Mouse (Mus musculus) megakaryocyte-erythroid progenitor cell, adult 5-6 weeks (primary cell): ENCODE measurements around the gene Plin2. TPM values are rescaled to one million over a fixed set of nuclear protein-coding genes. Genes with fewer than 3 reads are reported as not detected.
A peak's percentile ranks its signal among the peaks of the same experiment; 100 is the strongest.

Source experiments
- ATAC-seq: replicated peaks from 2 replicates; pipeline ENCODE4 v1.8.0; 2016; ENCODE audit warnings: mild to moderate bottlenecking, inconsistent platforms; ENCODE audit not compliant: severe bottlenecking, poor library complexity, low FRiP score, low TSS enrichment
- total RNA-seq, 2 experiments: library from RNA; stranded (forward) in 1 of 2; stranded (reverse) in 1 of 2; fragments of 200-1000, 215-1000 nt in 1 of 2; fragments of >200 nt in 1 of 2; fragmentation: Nextera tagmentation in 1 of 2; gene quantifications; 2 replicates each; pipeline ENCODE4 v1.2.3; 2014 to 2017

The Plin2 gene
- total RNA-seq (2014; fragmentation: Nextera tagmentation) (60.3 and 71.1 TPM in 2 replicates), total RNA-seq (2017) (80.0 and 80.6 TPM in 2 replicates)

- peak; percentile 70 for ATAC-seq
Measured at GRCm38 (mm10) chr4:86669780-86670201, at the start of gene Plin2. Gene Plin2 (minus strand): TSS chr4:86670060.

GRCm38 (mm10) chr4:86718878-86719577, 49.2 kb upstream of the Plin2 start:
- ATAC-seq: no peak

GRCm38 (mm10) chr4:86717176-86717575, 47.3 kb upstream of the Plin2 start:
- 0 out of 2 replicates have a peak, but pooled peaks have one; percentile 30 for ATAC-seq

GRCm38 (mm10) chr4:86715341-86715740, 45.5 kb upstream of the Plin2 start:
- ATAC-seq: no peak

GRCm38 (mm10) chr4:86713518-86713917, 43.7 kb upstream of the Plin2 start:
- ATAC-seq: no peak

GRCm38 (mm10) chr4:86712751-86713195, 42.9 kb upstream of the Plin2 start:
- ATAC-seq: no peak

GRCm38 (mm10) chr4:86710666-86711215, 40.9 kb upstream of the Plin2 start:
- ATAC-seq: no peak

- no peak for ATAC-seq
Measured at GRCm38 (mm10) chr4:86710034-86710650, 40.3 kb upstream of the Plin2 start.

GRCm38 (mm10) chr4:86708801-86709200, 38.9 kb upstream of the Plin2 start:
- no peak for ATAC-seq

- no peak for ATAC-seq
Measured at GRCm38 (mm10) chr4:86699161-86699865, 29.5 kb upstream of the Plin2 start.

GRCm38 (mm10) chr4:86696890-86697289, 27.0 kb upstream of the Plin2 start:
- peak; percentile 84 for ATAC-seq

- ATAC-seq: peak; percentile 74; the same call in 1 of the 2 replicates
Measured at GRCm38 (mm10) chr4:86695081-86695480, 25.2 kb upstream of the Plin2 start.

- no peak for ATAC-seq
Measured at GRCm38 (mm10) chr4:86692931-86693330, 23.1 kb upstream of the Plin2 start.

- ATAC-seq: no peak
Measured at GRCm38 (mm10) chr4:86691290-86691689, 21.4 kb upstream of the Plin2 start.

GRCm38 (mm10) chr4:86690768-86691167, 20.9 kb upstream of the Plin2 start:
- no peak for ATAC-seq

- ATAC-seq: no peak
Measured at GRCm38 (mm10) chr4:86690194-86690593, 20.3 kb upstream of the Plin2 start.

GRCm38 (mm10) chr4:86689056-86689735, 19.3 kb upstream of the Plin2 start:
- ATAC-seq: no peak

- peak; percentile 66; the same call in 1 of the 2 replicates for ATAC-seq
Measured at GRCm38 (mm10) chr4:86686564-86686963, 16.7 kb upstream of the Plin2 start.

- no peak for ATAC-seq
Measured at GRCm38 (mm10) chr4:86686009-86686366, 16.1 kb upstream of the Plin2 start.
